Mouse (Mus musculus) small intestine, adult 2 months (tissue): ENCODE measurements around the gene Lman2l.

Source experiments
- CTCF ChIP-seq: fragments of 200-500 bp; IDR thresholded peaks from 2 replicates; pipeline ENCODE4 v1.5.1; 2012; ENCODE audit warnings: low read depth, mild to moderate bottlenecking, control low read depth, inconsistent platforms, low read length, moderate library complexity, mixed read lengths; ENCODE audit not compliant: insufficient replicate concordance, insufficient read length; ENCODE audit errors: extremely low read depth
- POLR2A ChIP-seq: fragments of 200-500 bp; IDR thresholded peaks from 2 replicates; pipeline ENCODE4 v1.6.1; 2012; ENCODE audit warnings: low read depth, mild to moderate bottlenecking, control low read depth, inconsistent platforms, low read length, moderate library complexity

DNA sequence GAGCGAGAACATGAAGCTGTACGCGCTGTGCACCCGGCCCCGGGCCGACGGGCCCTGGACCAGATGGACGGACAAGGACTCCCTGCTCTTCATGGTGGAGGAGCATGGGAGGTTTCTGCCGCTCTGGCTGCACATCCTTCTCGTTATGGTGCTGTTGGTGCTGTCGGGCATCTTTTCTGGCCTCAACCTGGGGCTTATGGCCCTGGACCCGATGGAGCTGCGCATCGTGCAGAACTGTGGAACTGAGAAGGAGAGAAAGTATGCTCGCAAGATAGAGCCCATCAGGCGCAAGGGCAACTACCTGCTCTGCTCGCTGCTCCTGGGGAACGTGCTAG is 27.0 kb upstream of the Lman2l start:
- no peak for TF ChIP-seq CTCF
- no peak for TF ChIP-seq POLR2A
